Mouse (Mus musculus) midbrain, embryonic 16.5 days (tissue): ENCODE data around the gene Grin2a. TPM values are rescaled to one million over a fixed set of nuclear protein-coding genes. Genes with fewer than 3 reads are reported as not detected.

ENCODE experiments used
- ATAC-seq: fragments of 200-750 bp; cut with Nextera tagmentation; 2 replicates; pipeline ENCODE4 v1.8.0; 2017; ENCODE audit warnings: moderate TSS enrichment
- H3K27ac ChIP-seq: fragments of 300-500 bp; sonication (generic); 2 replicates; pipeline ENCODE4 v1.5.1; 2014; ENCODE audit warnings: mild to moderate bottlenecking, low read length, mixed read lengths
- H3K27me3 ChIP-seq: fragments of 300-500 bp; sonication (generic); 2 replicates; pipeline ENCODE4 v1.6.1; 2014; ENCODE audit warnings: low read depth, low read length, mixed read lengths; ENCODE audit not compliant: control insufficient read depth, insufficient read depth
- H3K36me3 ChIP-seq: fragments of 300-500 bp; sonication (generic); 2 replicates; pipeline ENCODE4 v1.6.1; 2014; ENCODE audit warnings: mild to moderate bottlenecking, low read length, moderate library complexity, mixed read lengths; ENCODE audit not compliant: control insufficient read depth, insufficient read depth
- H3K4me1 ChIP-seq: fragments of 300-500 bp; sonication (generic); 2 replicates; pipeline ENCODE4 v1.6.1; 2014; ENCODE audit warnings: mild to moderate bottlenecking, low read length, mixed read lengths; ENCODE audit not compliant: control insufficient read depth, insufficient read depth
- H3K4me2 ChIP-seq: fragments of 300-500 bp; sonication (generic); 2 replicates; pipeline ENCODE4 v1.6.1; 2014; ENCODE audit warnings: mild to moderate bottlenecking, low read length, mixed read lengths
- H3K4me3 ChIP-seq: fragments of 300-500 bp; sonication (generic); 2 replicates; pipeline ENCODE4 v1.5.1; 2014; ENCODE audit warnings: low read depth, mild to moderate bottlenecking, low read length, moderate library complexity, mixed read lengths
- H3K9ac ChIP-seq: fragments of 300-500 bp; sonication (generic); 2 replicates; pipeline ENCODE4 v1.6.1; 2014; ENCODE audit warnings: low read depth, low read length, mixed read lengths
- H3K9me3 ChIP-seq: fragments of 300-500 bp; sonication (generic); replicated peaks from 2 replicates; pipeline ENCODE4 v1.6.1; 2014; ENCODE audit warnings: mild to moderate bottlenecking, low read length, mixed read lengths; ENCODE audit not compliant: control insufficient read depth, poor library complexity, severe bottlenecking
- WGBS: fragments of 180-500 bp; shearing (Covaris S2); extraction: QIAGEN DNeasy Blood & Tissue Kit; methylation state at CpG from one replicate; pipeline ENCODE4 v1.1.7; 2014; 5-methylcytosine and 5-hydroxymethylcytosine counted together
- polyA plus RNA-seq: library from polyadenylated mRNA; unstranded; fragments of >200 nt; fragmentation: Nextera tagmentation; extraction: Ambion mirVana; gene quantifications from 2 replicates; pipeline ENCODE4 v1.2.1, GENCODE M21; 2015

The Grin2a gene
- polyA plus RNA-seq, 1 experiment from 2014 or later, result 7.6 TPM

DNA sequence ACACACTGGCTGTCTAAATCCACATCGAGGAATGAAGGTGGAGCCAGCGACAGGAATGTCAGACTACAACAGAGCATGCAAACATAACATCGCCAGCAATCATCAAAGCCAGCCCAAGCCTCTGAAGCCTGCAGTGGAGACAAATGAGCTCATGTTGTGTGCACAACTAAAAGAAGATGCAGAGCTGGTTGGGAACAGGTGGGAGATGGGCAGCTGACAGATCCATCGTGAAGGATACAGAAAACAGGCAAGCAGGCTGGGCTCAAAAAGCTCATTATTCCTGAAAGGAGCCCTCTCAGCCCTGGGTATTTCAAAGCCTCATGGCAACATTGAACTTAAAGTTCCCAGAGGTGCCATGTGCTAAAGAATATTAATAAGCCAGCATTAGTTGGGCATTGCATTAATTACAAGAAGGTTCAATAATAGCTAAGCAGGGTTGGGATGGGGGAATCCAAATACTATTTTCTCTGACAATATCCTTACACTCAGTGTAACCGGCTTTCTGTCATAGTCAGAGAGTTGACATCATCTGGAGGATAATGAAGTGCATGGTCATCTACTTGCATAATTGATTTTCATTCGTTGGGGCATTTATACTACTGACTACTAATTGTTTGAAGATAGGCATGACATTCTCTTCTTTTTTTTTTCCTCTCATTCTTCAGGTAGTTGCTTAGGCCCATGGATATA, 462.4 kb downstream of the Grin2a start:
- WGBS, result 17% methylated on average over 6 of the region's 6 CpGs
- H3K27ac ChIP-seq, result no peak overlapping the region
- no peak overlapping the region for H3K9ac ChIP-seq
- no peaks in the 10 kb centered on the region for H3K9me3 ChIP-seq
- no peak overlapping the region for H3K4me3 ChIP-seq
- H3K36me3 ChIP-seq, result no peaks in the 10 kb centered on the region
- peak; percentile 55 for ATAC-seq
- no peaks in the 10 kb centered on the region for H3K27me3 ChIP-seq
- peaks cover 19% of the 10 kb centered on the region for H3K4me1 ChIP-seq
- H3K4me2 ChIP-seq, result no peak overlapping the region

DNA sequence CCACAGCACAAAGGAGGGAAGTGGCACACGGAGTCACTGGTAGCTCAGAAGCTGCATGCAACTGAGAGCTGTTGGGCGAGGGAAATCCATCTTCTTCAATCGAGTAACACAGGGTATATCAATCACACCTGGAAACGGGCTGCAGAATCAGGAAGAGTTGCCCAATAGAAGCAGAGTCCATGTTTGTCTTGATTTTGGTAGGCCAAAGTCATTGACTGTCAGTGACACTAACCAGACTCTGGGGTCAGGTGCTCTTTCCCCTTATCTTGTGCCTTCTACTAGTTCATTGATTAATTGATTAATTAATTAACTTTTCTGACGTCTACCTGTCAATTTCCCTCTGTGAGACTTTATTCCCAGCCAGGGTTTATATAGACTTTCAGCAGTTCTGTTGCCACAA, 468.1 kb downstream of the Grin2a start:
- no peaks in the 10 kb centered on the region for H3K4me1 ChIP-seq
- no peak overlapping the region for H3K4me3 ChIP-seq
- 0 out of 2 replicates have a peak, but pooled peaks cover 2% of the 10 kb centered on the region for H3K9me3 ChIP-seq
- no peak overlapping the region for H3K27ac ChIP-seq
- H3K36me3 ChIP-seq, result no peaks in the 10 kb centered on the region
- H3K27me3 ChIP-seq, result no peaks in the 10 kb centered on the region
- no peak overlapping the region for H3K9ac ChIP-seq
- H3K4me2 ChIP-seq, result no peak overlapping the region
- no peak for ATAC-seq
- WGBS, result 86% methylated on average over 5 of the region's 5 CpGs

DNA sequence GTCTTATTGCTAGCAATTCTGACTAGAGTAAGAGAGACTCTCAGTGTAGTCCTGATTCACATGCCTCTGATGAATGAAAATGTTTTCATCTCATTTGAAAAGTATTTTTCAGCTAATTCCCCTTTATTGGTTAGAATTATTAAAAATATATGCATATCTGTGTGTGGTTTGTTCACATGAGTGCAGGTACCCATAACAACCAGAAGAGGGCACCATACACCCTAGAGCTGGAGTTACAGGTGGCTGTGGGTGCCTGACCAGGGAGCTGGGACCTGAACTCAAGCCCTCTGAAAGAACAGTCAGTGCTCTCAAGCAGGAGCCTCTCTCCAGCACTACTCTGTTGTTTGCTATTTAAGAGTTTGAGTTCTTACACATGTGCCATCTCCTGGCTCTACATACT, 472.0 kb downstream of the Grin2a start:
- Histone ChIP-seq H3K27me3 (no peaks in the 10 kb centered on the region), H3K4me2 (no peak overlapping the region), H3K27ac (no peak overlapping the region), H3K9me3 (0 out of 2 replicates have a peak, but pooled peaks cover 4% of the 10 kb centered on the region), H3K4me3 (no peak overlapping the region), H3K4me1 (no peaks in the 10 kb centered on the region), H3K9ac (no peak overlapping the region), H3K36me3 (no peaks in the 10 kb centered on the region)
- ATAC-seq, result no peak

Other genes with a start within 250 kb of the Grin2a start
- gene Rpl39l, start 174.7 kb upstream of the Grin2a start, polyA plus RNA-seq, result 0.27 and 0.36 TPM in 2 replicates
- 0.08 TPM in 1 of 2 replicates, not detected in the other for gene Atf7ip2, start 197.2 kb upstream of the Grin2a start, polyA plus RNA-seq